Mouse (Mus musculus): ENCODE data around the gene Creb3l4. TPM values are rescaled to one million over a fixed set of nuclear protein-coding genes. Genes with fewer than 3 reads are reported as not detected.

The Creb3l4 gene
- total and polyA plus RNA-seq, 3 experiments = 0.21 to 0.89 (median 0.59) TPM

- TF ChIP-seq ETS1 (conservative IDR thresholded peaks at IDR 0.05; ENCODE audit: low read depth, low read length) = no peak
- no peak for TF ChIP-seq MAX (IDR thresholded peaks at IDR 0.05; ENCODE audit: low read length)
- TF ChIP-seq TBP (conservative IDR thresholded peaks at IDR 0.05; ENCODE audit: low read depth, low read length) = 0 out of 2 replicates have a peak, but pooled peaks have one; percentile 11
- no peak for TF ChIP-seq RAD21 (IDR thresholded peaks at IDR 0.05; ENCODE audit: low read depth, low read length)
- TF ChIP-seq SMC3 (IDR thresholded peaks at IDR 0.05; ENCODE audit: low read depth, low read length) = no peak
- no peak for TF ChIP-seq PAX5 (IDR thresholded peaks at IDR 0.05; ENCODE audit: low read length)
- TF ChIP-seq USF1 (IDR thresholded peaks at IDR 0.05; ENCODE audit: low read depth, low read length) = no peak
- TF ChIP-seq EP300 (IDR thresholded peaks at IDR 0.05; ENCODE audit: low read length) = no peak
- TF ChIP-seq NRF1 (IDR thresholded peaks at IDR 0.05; ENCODE audit: low read depth, low read length) = no peak
- TF ChIP-seq MXI1 (IDR thresholded peaks at IDR 0.05; ENCODE audit: low read depth, low read length) = no peak
Measured at GRCm38 (mm10) chr3:90247960-90248745, 4.8 kb upstream of the Creb3l4 start, which contains the start of gene Slc39a1 (continued).

GRCm38 (mm10) chr3:90247630-90247959, 4.3 kb upstream of the Creb3l4 start:
- Histone ChIP-seq H3K27me3 (replicated peaks) (no peaks in the 10 kb centered on the region), H3K4me1 (ENCODE audit: control insufficient read depth in 1 of 2, insufficient read depth in 2 of 2) (peaks cover 3 to 43% of the 10 kb centered on the region in 2 experiments; a peak in 3 of 4 replicates), H3K9ac (ENCODE audit: insufficient read depth, low read depth) (peak overlapping the region; percentile 76), H3K4me3 (replicated peaks in 1 of 3; ENCODE audit: low read depth in 2 of 3, low read length in 2 of 3, poor library complexity in 1 of 3) (peak overlapping the region; percentile 41 to 47 (median 46)), H3K27ac (ENCODE audit: insufficient read depth, low read depth) (peak overlapping the region; percentile 60), H3K4me2 (ENCODE audit: insufficient read depth, low read depth, poor library complexity, severe bottlenecking) (peak overlapping the region; percentile 96), H3K79me2 (replicated peaks; ENCODE audit: control insufficient read depth, extremely low read depth, insufficient read depth, poor library complexity, severe bottlenecking) (peaks cover 16% of the 10 kb centered on the region), H3K9me3 (replicated peaks; ENCODE audit: low read length) (no peaks in the 10 kb centered on the region), H3K36me3 (replicated peaks in 1 of 2; ENCODE audit: control insufficient read depth in 1 of 2, insufficient read depth in 1 of 2, low read length in 1 of 2) (peaks cover 15 to 21% of the 10 kb centered on the region in 2 experiments)
- no peak for DNase-seq (ENCODE audit: extremely low read depth)
- dilution Hi-C loops (cut with MboI; ENCODE audit: extremely low pct_ligation_motif_present, extremely low pct_unique_long_range_greater_than_20kb, low sequenced_read_pairs) = no loop called here
- in situ Hi-C loops (cut with MboI; ENCODE audit: low pct_ligation_motif_present, low pct_unique_long_range_greater_than_20kb, low sequenced_read_pairs) = no loop called here
- TF ChIP-seq CTCF (conservative IDR thresholded peaks at IDR 0.05 in 1 of 2, IDR thresholded peaks at IDR 0.05 in 1 of 2; ENCODE audit: low read depth in 2 of 2, low read length in 2 of 2) (no peak), IRF4 (IDR thresholded peaks at IDR 0.05; ENCODE audit: low read depth, low read length) (0 out of 2 replicates have a peak, but pooled peaks have one; percentile 38)

GRCm38 (mm10) chr3:90245406-90245805, 2.1 kb upstream of the Creb3l4 start:
- in situ Hi-C loops (cut with MboI; ENCODE audit: low pct_ligation_motif_present, low pct_unique_long_range_greater_than_20kb, low sequenced_read_pairs) = no loop called here
- dilution Hi-C loops (cut with MboI; ENCODE audit: extremely low pct_ligation_motif_present, extremely low pct_unique_long_range_greater_than_20kb, low sequenced_read_pairs) = no loop called here
- H3K27me3 ChIP-seq (replicated peaks) = no peaks in the 10 kb centered on the region
- no peak overlapping the region for H3K9ac ChIP-seq (ENCODE audit: insufficient read depth, low read depth)
- TF ChIP-seq CTCF (conservative IDR thresholded peaks at IDR 0.05 in 1 of 2, IDR thresholded peaks at IDR 0.05 in 1 of 2; ENCODE audit: low read depth in 2 of 2, low read length in 2 of 2) (no peak), EP300 (IDR thresholded peaks at IDR 0.05; ENCODE audit: low read length) (no peak), RCOR1 (conservative IDR thresholded peaks at IDR 0.05; ENCODE audit: low read depth, low read length) (no peak), GABPA (IDR thresholded peaks at IDR 0.05; ENCODE audit: insufficient replicate concordance, low read depth, low read length) (no peak), ETS1 (conservative IDR thresholded peaks at IDR 0.05; ENCODE audit: low read depth, low read length) (no peak), POLR2AphosphoS2 (IDR thresholded peaks at IDR 0.05; ENCODE audit: low read depth, low read length) (no peak), UBTF (IDR thresholded peaks at IDR 0.05; ENCODE audit: low read depth, low read length) (no peak), MEF2A (IDR thresholded peaks at IDR 0.05; ENCODE audit: borderline replicate concordance, low read depth, low read length) (no peak), KAT2A (IDR thresholded peaks at IDR 0.05; ENCODE audit: insufficient replicate concordance, low read length) (no peak), USF2 (conservative IDR thresholded peaks at IDR 0.05; ENCODE audit: low read depth, low read length) (no peak), IRF4 (IDR thresholded peaks at IDR 0.05; ENCODE audit: low read depth, low read length) (no peak), SMC3 (IDR thresholded peaks at IDR 0.05; ENCODE audit: low read depth, low read length) (no peak), JUN (IDR thresholded peaks at IDR 0.05; ENCODE audit: insufficient read depth, low read depth, low read length) (no peak), TBP (conservative IDR thresholded peaks at IDR 0.05; ENCODE audit: low read depth, low read length) (no peak), NELFE (IDR thresholded peaks at IDR 0.05; ENCODE audit: low read depth, low read length) (no peak), BHLHE40 (IDR thresholded peaks at IDR 0.05; ENCODE audit: low read depth, low read length) (no peak), NRF1 (IDR thresholded peaks at IDR 0.05; ENCODE audit: low read depth, low read length) (no peak), TCF12 (IDR thresholded peaks at IDR 0.05; ENCODE audit: low read depth, low read length) (no peak), MAFK (IDR thresholded peaks at IDR 0.05; ENCODE audit: insufficient replicate concordance, low read length) (no peak)
- H3K4me2 ChIP-seq (ENCODE audit: insufficient read depth, low read depth, poor library complexity, severe bottlenecking) = no peak overlapping the region
- no peak for DNase-seq (ENCODE audit: extremely low read depth)
- peaks cover 14% of the 10 kb centered on the region for H3K79me2 ChIP-seq (replicated peaks; ENCODE audit: control insufficient read depth, extremely low read depth, insufficient read depth, poor library complexity, severe bottlenecking)
- no peak overlapping the region for H3K27ac ChIP-seq (ENCODE audit: insufficient read depth, low read depth)
- no peak overlapping the region for H3K4me3 ChIP-seq (replicated peaks in 1 of 3; ENCODE audit: low read depth in 2 of 3, low read length in 2 of 3, poor library complexity in 1 of 3)
- H3K36me3 ChIP-seq (replicated peaks in 1 of 2; ENCODE audit: control insufficient read depth in 1 of 2, insufficient read depth in 1 of 2, low read length in 1 of 2) = peaks cover under 1 to 6% of the 10 kb centered on the region in 2 experiments
- peaks cover 10 to 47% of the 10 kb centered on the region in 2 experiments; a peak in 3 of 4 replicates for H3K4me1 ChIP-seq (ENCODE audit: control insufficient read depth in 1 of 2, insufficient read depth in 2 of 2)
- no peaks in the 10 kb centered on the region for H3K9me3 ChIP-seq (replicated peaks; ENCODE audit: low read length)
